Mouse (Mus musculus): Measurements from ENCODE around the gene Slfn8. TPM values are rescaled to one million over a fixed set of nuclear protein-coding genes. Genes with fewer than 3 reads are reported as not detected.
A peak's percentile ranks its signal among the peaks of the same experiment; 100 is the strongest.
"Not testable (repeated sequence)": the region's sequence is repeated elsewhere in the genome, so short reads cannot be mapped to it uniquely, and the experiment has no call there.

Gene Slfn8
- polyA plus RNA-seq, 1 experiment from 2014 or later, result 0.36 TPM

- Histone ChIP-seq H3K4me2 (ENCODE audit: low read depth, low read length) (peak overlapping the region; percentile 6; the same call in 1 of the 2 replicates), H3K9ac (replicated peaks; ENCODE audit: low read length) (no peak overlapping the region)
These were observed 31.3 kb downstream of the Slfn8 start for GRCm38 (mm10) chr11:82989357-82989756.

GRCm38 (mm10) chr11:82987621-82988020, 33.0 kb downstream of the Slfn8 start:
- Histone ChIP-seq H3K27ac (replicated peaks; ENCODE audit: low read depth, low read length) (no peak overlapping the region), H3K4me2 (ENCODE audit: low read depth, low read length) (no peak overlapping the region), H3K9ac (replicated peaks; ENCODE audit: low read length) (no peak overlapping the region), H3K9me3 (replicated peaks; ENCODE audit: control insufficient read depth, low read length) (no peaks in the 10 kb centered on the region), H3K27me3 (ENCODE audit: control insufficient read depth, insufficient read depth, low read length) (no peaks in the 10 kb centered on the region), H3K4me1 (ENCODE audit: control insufficient read depth, insufficient read depth, low read length) (no peaks in the 10 kb centered on the region), H3K4me3 (ENCODE audit: low read depth, low read length) (no peak overlapping the region), H3K36me3 (replicated peaks; ENCODE audit: control insufficient read depth, insufficient read depth, low read depth, low read length) (no peaks in the 10 kb centered on the region)
- ATAC-seq (replicated peaks; ENCODE audit: insufficient number of reproducible peaks, low FRiP score, low TSS enrichment, low read depth), result no peak
- 84% methylated on average over 6 of the region's 6 CpGs for WGBS
- no peak for DNase-seq (ENCODE audit: low spot score)

More at GRCm38 (mm10) chr11:82989357-82989756, 31.3 kb downstream of the Slfn8 start:
- Histone ChIP-seq H3K27ac (replicated peaks; ENCODE audit: low read depth, low read length) (no peak overlapping the region), H3K4me1 (ENCODE audit: control insufficient read depth, insufficient read depth, low read length) (no peaks in the 10 kb centered on the region), H3K27me3 (ENCODE audit: control insufficient read depth, insufficient read depth, low read length) (no peaks in the 10 kb centered on the region), H3K4me3 (ENCODE audit: low read depth, low read length) (no peak overlapping the region), H3K9me3 (replicated peaks; ENCODE audit: control insufficient read depth, low read length) (no peaks in the 10 kb centered on the region), H3K36me3 (replicated peaks; ENCODE audit: control insufficient read depth, insufficient read depth, low read depth, low read length) (no peaks in the 10 kb centered on the region)
- 31% methylated on average over 12 of the region's 12 CpGs for WGBS
- DNase-seq (ENCODE audit: low spot score), result peak; percentile 50
- ATAC-seq (replicated peaks; ENCODE audit: insufficient number of reproducible peaks, low FRiP score, low TSS enrichment, low read depth), result no peak

GRCm38 (mm10) chr11:82983193-82983592, 37.4 kb downstream of the Slfn8 start:
- WGBS, result 84% methylated on average over 17 of the region's 17 CpGs

GRCm38 (mm10) chr11:82982409-82982808, 38.2 kb downstream of the Slfn8 start:
- H3K27ac ChIP-seq (replicated peaks; ENCODE audit: low read depth, low read length); H3K9me3 ChIP-seq (replicated peaks; ENCODE audit: control insufficient read depth, low read length); H3K4me2 ChIP-seq (ENCODE audit: low read depth, low read length); H3K4me3 ChIP-seq (ENCODE audit: low read depth, low read length); H3K27me3 ChIP-seq (ENCODE audit: control insufficient read depth, insufficient read depth, low read length); H3K9ac ChIP-seq (replicated peaks; ENCODE audit: low read length); H3K36me3 ChIP-seq (replicated peaks; ENCODE audit: control insufficient read depth, insufficient read depth, low read depth, low read length); DNase-seq (ENCODE audit: low spot score); ATAC-seq (replicated peaks; ENCODE audit: insufficient number of reproducible peaks, low FRiP score, low TSS enrichment, low read depth); H3K4me1 ChIP-seq (ENCODE audit: control insufficient read depth, insufficient read depth, low read length): not testable (repeated sequence)
- 84% methylated on average over 2 of the region's 2 CpGs for WGBS

More at GRCm38 (mm10) chr11:82983193-82983592, 37.4 kb downstream of the Slfn8 start:
- Histone ChIP-seq H3K4me3 (ENCODE audit: low read depth, low read length) (no peak overlapping the region), H3K4me1 (ENCODE audit: control insufficient read depth, insufficient read depth, low read length) (no peaks in the 10 kb centered on the region), H3K36me3 (replicated peaks; ENCODE audit: control insufficient read depth, insufficient read depth, low read depth, low read length) (no peaks in the 10 kb centered on the region), H3K9me3 (replicated peaks; ENCODE audit: control insufficient read depth, low read length) (no peaks in the 10 kb centered on the region), H3K27me3 (ENCODE audit: control insufficient read depth, insufficient read depth, low read length) (no peaks in the 10 kb centered on the region), H3K9ac (replicated peaks; ENCODE audit: low read length) (no peak overlapping the region), H3K27ac (replicated peaks; ENCODE audit: low read depth, low read length) (no peak overlapping the region), H3K4me2 (ENCODE audit: low read depth, low read length) (no peak overlapping the region)
- ATAC-seq (replicated peaks; ENCODE audit: insufficient number of reproducible peaks, low FRiP score, low TSS enrichment, low read depth) (no peak), DNase-seq (ENCODE audit: low spot score) (no peak)

DNA sequence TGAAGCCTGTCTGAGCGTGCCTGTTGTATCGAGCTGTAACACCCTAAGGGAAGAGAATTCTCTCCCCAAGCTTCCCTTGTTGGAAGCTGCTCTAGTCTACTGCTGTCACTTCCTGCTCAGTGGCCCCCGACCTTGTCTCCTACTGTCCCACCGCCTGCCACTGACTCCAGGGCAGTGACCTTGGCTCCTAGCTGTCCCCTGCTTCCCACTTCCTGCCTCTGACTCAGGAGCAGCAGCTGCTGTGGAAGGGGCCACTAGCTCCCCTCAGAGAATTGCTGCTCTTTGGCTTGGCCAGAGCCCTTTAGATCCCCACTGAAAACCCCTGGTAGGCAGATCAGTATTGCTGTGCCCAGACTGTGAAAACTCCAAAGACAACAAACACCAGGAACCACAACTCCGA, 46.7 kb downstream of the Slfn8 start:
- ATAC-seq (replicated peaks; ENCODE audit: insufficient number of reproducible peaks, low FRiP score, low TSS enrichment, low read depth) (no peak), DNase-seq (ENCODE audit: low spot score) (no peak)
- H3K27ac ChIP-seq (replicated peaks; ENCODE audit: low read depth, low read length), result no peak overlapping the region
- no peaks in the 10 kb centered on the region for H3K4me1 ChIP-seq (ENCODE audit: control insufficient read depth, insufficient read depth, low read length)
- H3K4me3 ChIP-seq (ENCODE audit: low read depth, low read length), result no peak overlapping the region
- H3K36me3 ChIP-seq (replicated peaks; ENCODE audit: control insufficient read depth, insufficient read depth, low read depth, low read length), result no peaks in the 10 kb centered on the region
- H3K27me3 ChIP-seq (ENCODE audit: control insufficient read depth, insufficient read depth, low read length), result no peaks in the 10 kb centered on the region
- WGBS, result 30% methylated on average over 5 of the region's 5 CpGs
- no peaks in the 10 kb centered on the region for H3K9me3 ChIP-seq (replicated peaks; ENCODE audit: control insufficient read depth, low read length)
- H3K9ac ChIP-seq (replicated peaks; ENCODE audit: low read length), result no peak overlapping the region
- H3K4me2 ChIP-seq (ENCODE audit: low read depth, low read length), result no peak overlapping the region

DNA sequence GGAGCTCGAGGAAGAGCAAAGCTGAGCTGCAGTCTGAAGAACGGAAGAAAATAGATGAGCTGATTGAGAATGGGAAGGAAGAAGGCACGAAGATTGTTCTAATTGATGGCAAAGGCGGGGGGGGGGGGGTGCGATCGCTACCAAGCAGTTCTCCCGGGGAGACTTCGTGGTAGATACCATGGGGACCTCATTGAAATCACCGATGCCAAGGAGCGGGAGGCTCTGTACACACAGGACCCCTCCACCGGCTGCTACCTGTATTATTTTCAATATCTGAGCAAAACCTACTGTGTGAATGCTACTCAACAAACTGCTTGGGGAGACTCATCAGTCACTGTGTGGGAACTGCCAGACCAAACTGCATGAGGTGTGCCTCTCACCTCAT, 49.0 kb downstream of the Slfn8 start:
- H3K4me1 ChIP-seq (ENCODE audit: control insufficient read depth, insufficient read depth, low read length), result no peaks in the 10 kb centered on the region
- no peak overlapping the region for H3K9ac ChIP-seq (replicated peaks; ENCODE audit: low read length)
- H3K27me3 ChIP-seq (ENCODE audit: control insufficient read depth, insufficient read depth, low read length), result no peaks in the 10 kb centered on the region
- no peak overlapping the region for H3K27ac ChIP-seq (replicated peaks; ENCODE audit: low read depth, low read length)
- DNase-seq (ENCODE audit: low spot score), result no peak
- H3K4me2 ChIP-seq (ENCODE audit: low read depth, low read length), result no peak overlapping the region; the same call in 1 of the 2 replicates
- WGBS, result 77% methylated on average over 7 of the region's 11 CpGs
- H3K36me3 ChIP-seq (replicated peaks; ENCODE audit: control insufficient read depth, insufficient read depth, low read depth, low read length), result no peaks in the 10 kb centered on the region
- no peak for ATAC-seq (replicated peaks; ENCODE audit: insufficient number of reproducible peaks, low FRiP score, low TSS enrichment, low read depth)
- no peaks in the 10 kb centered on the region for H3K9me3 ChIP-seq (replicated peaks; ENCODE audit: control insufficient read depth, low read length)
- H3K4me3 ChIP-seq (ENCODE audit: low read depth, low read length), result no peak overlapping the region

DNA sequence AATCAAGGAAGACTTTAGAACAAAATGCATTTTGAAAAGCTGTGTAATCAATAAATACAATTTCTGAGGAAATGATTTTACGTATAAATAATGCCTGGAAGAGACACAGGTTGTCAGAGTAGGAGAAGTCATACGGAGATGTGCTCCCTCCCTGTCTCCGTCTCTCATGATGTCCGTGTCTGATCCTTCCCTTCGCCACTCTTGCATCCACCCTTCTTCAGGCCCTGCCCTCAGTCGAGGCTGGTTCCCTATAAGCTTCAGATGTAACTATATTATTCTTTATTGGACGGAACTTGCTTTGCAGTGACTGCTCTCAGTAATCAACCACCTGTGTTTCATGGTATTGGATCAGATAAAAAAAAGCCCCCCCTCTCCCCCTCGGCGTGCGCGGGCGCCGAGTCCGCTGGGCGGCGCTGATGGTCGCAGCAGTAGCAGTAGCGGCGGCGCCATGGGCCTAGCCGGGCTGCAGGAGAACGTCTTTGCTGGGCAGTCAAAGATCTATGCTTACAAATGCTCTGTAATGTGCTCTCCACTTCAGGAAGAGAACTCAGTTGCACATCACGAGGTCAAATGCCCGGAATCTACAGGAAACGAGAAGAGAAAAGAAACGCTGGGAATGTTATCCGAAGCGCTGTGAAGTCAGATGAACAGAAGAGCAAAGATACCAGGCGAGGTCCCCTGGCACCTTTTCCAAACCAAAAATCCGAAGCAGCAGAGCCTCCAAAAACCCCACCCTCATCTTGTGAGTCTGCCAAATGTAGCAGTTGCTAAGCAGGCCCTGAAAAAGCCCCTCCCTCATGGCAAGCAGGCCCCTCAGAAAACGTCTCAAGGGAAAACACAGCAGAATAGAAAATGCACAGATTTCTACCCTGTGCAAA, 49.7 kb downstream of the Slfn8 start:
- H3K4me3 ChIP-seq (ENCODE audit: low read depth, low read length), result no peak overlapping the region
- H3K36me3 ChIP-seq (replicated peaks; ENCODE audit: control insufficient read depth, insufficient read depth, low read depth, low read length), result no peaks in the 10 kb centered on the region
- H3K4me2 ChIP-seq (ENCODE audit: low read depth, low read length), result peak overlapping the region; percentile 25
- no peak overlapping the region for H3K27ac ChIP-seq (replicated peaks; ENCODE audit: low read depth, low read length)
- no peaks in the 10 kb centered on the region for H3K27me3 ChIP-seq (ENCODE audit: control insufficient read depth, insufficient read depth, low read length)
- H3K9ac ChIP-seq (replicated peaks; ENCODE audit: low read length), result no peak overlapping the region
- no peaks in the 10 kb centered on the region for H3K4me1 ChIP-seq (ENCODE audit: control insufficient read depth, insufficient read depth, low read length)
- H3K9me3 ChIP-seq (replicated peaks; ENCODE audit: control insufficient read depth, low read length), result no peaks in the 10 kb centered on the region
- DNase-seq (ENCODE audit: low spot score) (peak; percentile 74), ATAC-seq (replicated peaks; ENCODE audit: insufficient number of reproducible peaks, low FRiP score, low TSS enrichment, low read depth) (no peak)
- WGBS, result 6% methylated on average over 31 of the region's 31 CpGs

DNA sequence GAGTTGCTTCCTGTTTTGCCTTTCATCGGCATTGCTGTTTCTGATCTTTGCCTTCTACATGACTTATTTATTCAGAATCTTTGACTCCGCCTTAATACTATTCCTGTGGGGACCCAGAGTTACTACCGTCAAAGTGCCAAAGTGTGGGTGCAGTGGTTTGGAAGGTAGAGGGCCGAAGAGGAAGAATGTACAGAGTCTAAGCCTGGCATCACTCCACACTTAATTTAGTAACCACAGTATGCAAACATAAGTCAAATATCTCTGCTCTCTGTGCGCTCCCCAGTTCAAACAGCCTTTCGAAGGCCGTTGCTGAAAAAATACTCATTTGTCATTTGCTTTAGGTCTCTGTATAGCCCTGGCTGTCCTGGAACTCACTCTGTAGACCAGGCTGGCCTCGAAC, 58.4 kb downstream of the Slfn8 start:
- DNase-seq (ENCODE audit: low spot score), result no peak
- no peaks in the 10 kb centered on the region for H3K27me3 ChIP-seq (ENCODE audit: control insufficient read depth, insufficient read depth, low read length)
- 87% methylated on average over 8 of the region's 8 CpGs for WGBS
- no peak for ATAC-seq (replicated peaks; ENCODE audit: insufficient number of reproducible peaks, low FRiP score, low TSS enrichment, low read depth)
- no peak overlapping the region for H3K4me3 ChIP-seq (ENCODE audit: low read depth, low read length)
- H3K4me1 ChIP-seq (ENCODE audit: control insufficient read depth, insufficient read depth, low read length), result no peaks in the 10 kb centered on the region
- H3K36me3 ChIP-seq (replicated peaks; ENCODE audit: control insufficient read depth, insufficient read depth, low read depth, low read length), result no peaks in the 10 kb centered on the region
- H3K9me3 ChIP-seq (replicated peaks; ENCODE audit: control insufficient read depth, low read length), result no peaks in the 10 kb centered on the region
- H3K9ac ChIP-seq (replicated peaks; ENCODE audit: low read length), result no peak overlapping the region
- H3K27ac ChIP-seq (replicated peaks; ENCODE audit: low read depth, low read length), result no peak overlapping the region
- no peak overlapping the region for H3K4me2 ChIP-seq (ENCODE audit: low read depth, low read length)
